28 mouse cellular contexts compared by ENCODE assay signal in the genomic region with DNA sequence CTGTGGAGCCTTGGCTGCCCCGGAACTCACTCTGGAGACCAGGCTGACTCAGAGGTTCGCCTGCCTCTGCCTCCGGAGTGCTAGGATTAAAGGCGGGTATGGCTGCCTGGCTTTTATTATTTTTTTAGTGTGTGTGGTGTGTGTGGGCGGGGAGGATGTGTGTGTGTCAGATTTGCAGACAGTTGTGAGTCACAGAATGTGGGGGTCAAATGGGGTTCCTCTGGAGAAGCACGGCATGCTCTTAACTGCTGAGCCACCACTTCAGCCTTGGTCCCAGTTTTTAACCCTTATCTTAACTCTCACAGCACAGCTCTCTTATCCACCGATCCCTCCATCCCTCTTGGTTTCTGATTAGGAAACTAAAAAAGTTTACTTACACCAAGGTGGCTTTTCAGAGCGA. TPM values are rescaled to one million over a fixed set of nuclear protein-coding genes. Genes with fewer than 3 reads are reported as not detected.
"Had no signal": no experiment of that assay in that cellular context is flagged by ENCODE, and none has a peak within 500 bp of the region (broad histone marks: within the 10 kb centered on the region; RNA-seq: fewer than 3 reads in every experiment).

No protein-coding gene starts in this region.

- H3K4me3 ChIP-seq: heart, adult 2 months; heart, embryonic 10.5 days; heart, embryonic 12.5 days; hindbrain, embryonic 10.5 days; hindbrain, embryonic 12.5 days; intestine, embryonic 15.5 days; layer of hippocampus, adult 2 months; left cerebral cortex, adult 2 months; limb, embryonic 13.5 days; limb, embryonic 15.5 days; liver, embryonic 12.5 days had no signal

- DNase-seq: gastrocnemius, postnatal 14 days; gastrocnemius, postnatal 36 days; heart, adult 11 months; heart, adult 2 months; heart, postnatal 10 days; heart, postnatal 4 days; kidney, adult 18-20 months; kidney, adult 8-10 months; kidney, postnatal 10 days; kidney, postnatal 25 days; kidney, postnatal 4 days; left cerebral cortex, postnatal 4 days had no signal

- H3K27ac ChIP-seq: heart, adult 2 months; heart, embryonic 10.5 days; hindbrain, embryonic 10.5 days; hindbrain, embryonic 12.5 days; hindbrain, embryonic 14.5 days; intestine, embryonic 15.5 days; layer of hippocampus, adult 2 months; left cerebral cortex, adult 2 months; limb, embryonic 13.5 days; limb, embryonic 15.5 days; liver, embryonic 12.5 days; liver, embryonic 14.5 days had no signal

- H3K27me3 ChIP-seq: heart, embryonic 12.5 days; hindbrain, embryonic 12.5 days; intestine, embryonic 15.5 days; limb, embryonic 13.5 days; limb, embryonic 15.5 days had no signal

- H3K4me1 ChIP-seq: heart, embryonic 12.5 days; hindbrain, embryonic 10.5 days; hindbrain, embryonic 12.5 days; intestine, embryonic 15.5 days; limb, embryonic 13.5 days; limb, embryonic 15.5 days had no signal

- ATAC-seq: hindbrain, embryonic 16.5 days; inflammation-experienced regulatory T-cells, adult 6 months; intestine, embryonic 15.5 days; intestine, postnatal 0 days; liver, embryonic 12.5 days had no signal

RNA-seq across cellular contexts. Expression of a gene that starts 41.2 kb away (rescaled TPM):
- total RNA-seq: gastrocnemius, adult 18-20 months; gastrocnemius, postnatal 36 days had no signal
- polyA plus RNA-seq: liver, embryonic 12.5 days had no signal
